Comparison of ENCODE assay signal across 22 mouse cellular contexts in the genomic region with DNA sequence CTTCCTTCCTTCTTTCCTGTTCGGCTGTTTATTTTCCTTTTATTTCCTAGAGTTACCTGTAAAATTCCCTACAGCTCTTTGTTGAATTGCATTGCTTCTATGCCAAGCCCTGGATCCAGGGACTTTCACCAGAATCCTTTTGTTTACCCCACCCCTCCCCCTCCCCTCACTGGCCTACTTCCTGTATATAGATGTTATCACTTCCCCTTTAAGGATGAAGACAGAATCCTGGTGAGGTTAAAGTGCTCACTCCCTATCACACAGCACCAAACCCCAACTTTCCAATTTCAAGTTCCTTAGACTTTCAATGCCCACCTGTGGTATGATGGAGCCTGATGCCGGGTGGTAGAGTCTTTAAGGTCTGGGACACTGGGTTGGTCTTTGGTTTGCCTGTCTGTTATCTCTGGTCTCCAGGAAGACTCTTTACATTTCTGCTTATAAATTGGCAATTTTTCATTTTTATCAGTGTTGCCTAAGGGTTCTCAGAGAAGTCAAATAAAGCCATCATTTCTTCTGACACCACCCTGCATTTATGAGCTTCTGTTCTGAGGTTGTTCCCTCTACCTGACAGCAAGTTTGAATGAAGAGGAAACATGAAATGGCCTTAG. TPM values are rescaled to one million over a fixed set of nuclear protein-coding genes. Genes with fewer than 3 reads are reported as not detected.
DNase-seq lines count a peak whose midpoint lies in the region; ATAC-seq lines count a peak whose summit lies in the region.
"Had no signal": no experiment of that assay in that cellular context is flagged by ENCODE, and none has a peak within 500 bp of the region (broad histone marks: within the 10 kb centered on the region; RNA-seq: fewer than 3 reads in every experiment).

No protein-coding gene starts in this region.

- peak; percentile 55 for DNase-seq in heart, adult 11 months
- no peak for DNase-seq in heart, adult 8-10 months (ENCODE audit: low spot score)
- DNase-seq in midbrain, embryonic 11.5 days (ENCODE audit: low spot score, missing footprints), result peak; percentile 69
- no peak for DNase-seq in midbrain, embryonic 10.5 days (ENCODE audit: low spot score)
- peak; percentile 28 for DNase-seq in splenic B cell, adult 2 months (ENCODE audit: low read depth, low spot score)
- DNase-seq in gastrocnemius, postnatal 4 days (ENCODE audit: low spot score in 2 of 2), result no peak
- DNase-seq in forebrain, embryonic 14.5 days (ENCODE audit: low spot score), result no peak
- DNase-seq: adrenal gland, postnatal 25 days; cerebellum, adult 11-12 months; cerebellum, postnatal 25 days; gastrocnemius, postnatal 25 days; heart, postnatal 14 days; lung, postnatal 14 days; spleen, adult 18-20 months had no signal

- H3K4me2 ChIP-seq in midbrain, embryonic 11.5 days, result no peak overlapping the region
- no peak overlapping the region for H3K4me2 ChIP-seq in forebrain, embryonic 14.5 days (ENCODE audit: low read length)
- H3K4me2 ChIP-seq: forebrain, embryonic 15.5 days; heart, embryonic 12.5 days; hindbrain, embryonic 14.5 days; kidney, embryonic 15.5 days; liver, embryonic 15.5 days; midbrain, embryonic 12.5 days; neural tube, embryonic 13.5 days had no signal

- H3K9ac ChIP-seq in midbrain, embryonic 11.5 days (ENCODE audit: low read length), result no peak overlapping the region
- H3K9ac ChIP-seq in forebrain, embryonic 14.5 days (ENCODE audit: low read length), result no peak overlapping the region
- H3K9ac ChIP-seq: forebrain, embryonic 15.5 days; heart, embryonic 12.5 days; hindbrain, embryonic 14.5 days; kidney, embryonic 15.5 days; liver, embryonic 15.5 days; midbrain, embryonic 12.5 days; neural tube, embryonic 13.5 days had no signal

- H3K36me3 ChIP-seq in midbrain, embryonic 11.5 days (ENCODE audit: control insufficient read depth, insufficient read depth, low read length), result no peaks in the 10 kb centered on the region
- no peaks in the 10 kb centered on the region for H3K36me3 ChIP-seq in midbrain, embryonic 10.5 days
- H3K36me3 ChIP-seq in splenic B cell, adult 2 months (ENCODE audit: control insufficient read depth, insufficient read depth, low read length, poor library complexity, severe bottlenecking), result no peaks in the 10 kb centered on the region
- no peaks in the 10 kb centered on the region for H3K36me3 ChIP-seq in forebrain, embryonic 14.5 days (ENCODE audit: control insufficient read depth, insufficient read depth, low read length)
- H3K36me3 ChIP-seq: forebrain, embryonic 15.5 days; kidney, embryonic 15.5 days; liver, embryonic 15.5 days; midbrain, embryonic 12.5 days; neural tube, embryonic 13.5 days had no signal

- WGBS in midbrain, embryonic 11.5 days, result 73% methylated on average over 1 of the region's 2 CpGs
- 97% methylated on average over 1 of the region's 2 CpGs for WGBS in midbrain, embryonic 10.5 days
- 93% methylated on average over 1 of the region's 2 CpGs for WGBS in forebrain, embryonic 14.5 days

- no peaks in the 10 kb centered on the region for H3K4me1 ChIP-seq in midbrain, embryonic 11.5 days (ENCODE audit: control insufficient read depth, insufficient read depth, low read length)
- H3K4me1 ChIP-seq in midbrain, embryonic 10.5 days, result no peaks in the 10 kb centered on the region
- H3K4me1 ChIP-seq in forebrain, embryonic 14.5 days (ENCODE audit: control insufficient read depth, insufficient read depth, low read length), result no peaks in the 10 kb centered on the region
- H3K4me1 ChIP-seq: forebrain, embryonic 15.5 days; midbrain, embryonic 12.5 days; neural tube, embryonic 13.5 days had no signal

- H3K27ac ChIP-seq in midbrain, embryonic 11.5 days (ENCODE audit: low read depth, low read length), result no peak overlapping the region
- H3K27ac ChIP-seq in midbrain, embryonic 10.5 days (replicated peaks), result no peak overlapping the region
- no peak overlapping the region for H3K27ac ChIP-seq in forebrain, embryonic 14.5 days (ENCODE audit: low read depth, low read length)
- H3K27ac ChIP-seq: forebrain, embryonic 15.5 days; hindbrain, embryonic 14.5 days; kidney, embryonic 15.5 days; liver, embryonic 15.5 days; midbrain, embryonic 12.5 days; neural tube, embryonic 13.5 days had no signal

- no peaks in the 10 kb centered on the region for H3K27me3 ChIP-seq in midbrain, embryonic 11.5 days (ENCODE audit: control insufficient read depth, insufficient read depth, low read length)
- no peaks in the 10 kb centered on the region for H3K27me3 ChIP-seq in midbrain, embryonic 10.5 days (ENCODE audit: low read depth, poor library complexity, severe bottlenecking)
- no peaks in the 10 kb centered on the region for H3K27me3 ChIP-seq in splenic B cell, adult 2 months (ENCODE audit: control insufficient read depth, insufficient read depth, low read length, poor library complexity, severe bottlenecking)
- no peaks in the 10 kb centered on the region for H3K27me3 ChIP-seq in forebrain, embryonic 14.5 days (replicated peaks; ENCODE audit: control insufficient read depth, insufficient read depth, low read length)
- H3K27me3 ChIP-seq: forebrain, embryonic 15.5 days; heart, embryonic 12.5 days; kidney, embryonic 15.5 days; liver, embryonic 15.5 days; midbrain, embryonic 12.5 days; neural tube, embryonic 13.5 days had no signal

- peaks cover 3% of the 10 kb centered on the region; the same call in 1 of the 2 replicates for H3K9me3 ChIP-seq in midbrain, embryonic 11.5 days (ENCODE audit: control insufficient read depth, low read length)
- peaks cover 9% of the 10 kb centered on the region; the same call in 1 of the 2 replicates for H3K9me3 ChIP-seq in midbrain, embryonic 10.5 days (replicated peaks)
- no peaks in the 10 kb centered on the region; the same call in 1 of the 2 replicates for H3K9me3 ChIP-seq in forebrain, embryonic 14.5 days (replicated peaks; ENCODE audit: control insufficient read depth, low read length)
- H3K9me3 ChIP-seq: forebrain, embryonic 15.5 days had no signal

- H3K4me3 ChIP-seq in midbrain, embryonic 11.5 days (ENCODE audit: low read depth, low read length), result no peak overlapping the region
- H3K4me3 ChIP-seq in midbrain, embryonic 10.5 days, result no peak overlapping the region
- H3K4me3 ChIP-seq in forebrain, embryonic 14.5 days (ENCODE audit: low read depth, low read length), result no peak overlapping the region
- H3K4me3 ChIP-seq: forebrain, embryonic 15.5 days; heart, embryonic 12.5 days; kidney, embryonic 15.5 days; liver, embryonic 15.5 days; midbrain, embryonic 12.5 days; neural tube, embryonic 13.5 days had no signal

- no peak for ATAC-seq in midbrain, embryonic 11.5 days (ENCODE audit: low FRiP score)
- ATAC-seq in granulocyte monocyte progenitor cell, adult 5-6 weeks (replicated peaks; ENCODE audit: poor library complexity, severe bottlenecking), result peak; percentile 47
- no peak for ATAC-seq in forebrain, embryonic 14.5 days
- ATAC-seq: forebrain, embryonic 15.5 days had no signal

RNA-seq across cellular contexts. Expression of a gene that starts 59.9 kb away (rescaled TPM):
- total RNA-seq in heart, adult 8-10 months (2022), result 100 to 1,000 TPM; 116 to 137 (median 123) TPM
- polyA plus RNA-seq in midbrain, embryonic 11.5 days (2014; fragmentation: Nextera tagmentation; extraction: Ambion mirVana), result 8.8 and 9.1 TPM in 2 replicates
- polyA plus RNA-seq in midbrain, embryonic 10.5 days (2016; fragmentation: Nextera tagmentation; extraction: Ambion mirVana), result 3.4 and 6.7 TPM in 2 replicates
- total RNA-seq in granulocyte monocyte progenitor cell, adult 5-6 weeks (2014; fragmentation: Nextera tagmentation), result 25.0 and 26.7 TPM in 2 replicates
- 15.4 and 18.4 TPM in 2 replicates for total RNA-seq in granulocyte monocyte progenitor cell, adult 5-6 weeks (2017)
- total RNA-seq in gastrocnemius, postnatal 4 days (2021), result 10 to 100 TPM; 77.8 to 83.3 TPM
- polyA plus RNA-seq in forebrain, embryonic 14.5 days (2014; fragmentation: Nextera tagmentation; extraction: Ambion mirVana), result 27.4 and 38.9 TPM in 2 replicates

Comparison
In these comparisons a context has a peak if more than half of its experiments do, and no peak if none do; other contexts are left out.
1. DNase-seq: peak in heart, adult 11 months (single experiment), midbrain, embryonic 11.5 days (single experiment) and splenic B cell, adult 2 months (single experiment); none in heart, adult 8-10 months (single experiment), midbrain, embryonic 10.5 days (single experiment), gastrocnemius, postnatal 4 days (0 of 2) and forebrain, embryonic 14.5 days (single experiment).